Mouse (Mus musculus) heart, postnatal 10 days (tissue): ENCODE measurements at regions not wholly inside any gene's neighbourhood (a gene's known extent, or its start where the extent isn't known, plus 50 kb on each side); places are given as distances from the start of the nearest gene placed in this dataset.

ENCODE experiments used
- DNase-seq, 2 experiments: peaks; one replicate each; pipeline ENCODE4 v3.0.0; 2021
- intact Hi-C: fragments of 180-260 bp; cut with DNase I; formaldehyde crosslinking; loops from one replicate; pipeline ENCODE4 v1.15.1; 2025

- intact Hi-C loops: no loop called here
Observed at GRCm38 (mm10) chr3:147896751-147897150, 1044.6 kb downstream of the Ttll7 start.

GRCm38 (mm10) chr3:147891682-147892081, 1039.5 kb downstream of the Ttll7 start:
- intact Hi-C loops: no loop called here

More at GRCm38 (mm10) chr3:147896751-147897150, 1044.6 kb downstream of the Ttll7 start:
- DNase-seq: no peak

GRCm38 (mm10) chr3:147886261-147886893, 1034.2 kb downstream of the Ttll7 start:
- intact Hi-C loops: no loop called here
- DNase-seq: no peak

More at GRCm38 (mm10) chr3:147891682-147892081, 1039.5 kb downstream of the Ttll7 start:
- DNase-seq: no peak

DNA sequence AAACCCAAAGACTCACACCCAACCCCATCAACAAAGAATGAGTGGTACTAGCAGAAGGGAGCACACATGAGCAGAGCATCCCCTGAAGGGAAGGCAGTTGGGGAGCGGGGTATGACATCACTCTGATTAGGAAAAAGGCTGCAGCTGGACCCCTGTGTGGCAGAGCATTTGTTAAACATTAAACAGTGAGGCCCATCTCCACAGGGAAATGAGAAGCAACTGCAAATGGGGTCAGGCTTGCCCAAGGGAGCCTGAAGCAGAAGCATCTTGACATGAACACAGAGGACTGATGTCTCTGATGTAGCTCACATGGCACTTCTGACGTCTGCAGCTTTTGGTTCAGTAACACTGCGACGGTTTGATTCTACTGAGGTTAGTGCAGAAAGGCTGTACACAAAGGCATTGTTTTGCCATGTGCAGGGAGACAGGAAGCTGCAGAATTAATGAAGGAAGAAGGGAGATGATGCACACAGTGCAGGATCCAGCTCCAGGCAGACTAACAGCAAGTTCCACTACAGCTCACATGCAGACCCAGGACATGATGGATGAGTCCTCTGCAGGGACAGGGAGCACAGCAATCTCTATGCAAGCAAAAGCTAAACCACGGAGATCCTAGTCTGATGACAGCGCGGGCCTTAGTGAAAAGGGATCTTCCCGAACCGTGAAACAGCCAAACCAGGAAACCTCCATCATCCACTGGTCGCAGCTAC, 1030.9 kb downstream of the Ttll7 start:
- no peak for DNase-seq
- intact Hi-C loops: no loop called here

- intact Hi-C loops: no loop called here
- DNase-seq: peak; percentile 7 to 10
Observed at GRCm38 (mm10) chr3:147878690-147879089, 1026.5 kb downstream of the Ttll7 start.

GRCm38 (mm10) chr3:147868281-147868680, 1016.1 kb downstream of the Ttll7 start:
- DNase-seq: no peak
- intact Hi-C loops: no loop called here

DNA sequence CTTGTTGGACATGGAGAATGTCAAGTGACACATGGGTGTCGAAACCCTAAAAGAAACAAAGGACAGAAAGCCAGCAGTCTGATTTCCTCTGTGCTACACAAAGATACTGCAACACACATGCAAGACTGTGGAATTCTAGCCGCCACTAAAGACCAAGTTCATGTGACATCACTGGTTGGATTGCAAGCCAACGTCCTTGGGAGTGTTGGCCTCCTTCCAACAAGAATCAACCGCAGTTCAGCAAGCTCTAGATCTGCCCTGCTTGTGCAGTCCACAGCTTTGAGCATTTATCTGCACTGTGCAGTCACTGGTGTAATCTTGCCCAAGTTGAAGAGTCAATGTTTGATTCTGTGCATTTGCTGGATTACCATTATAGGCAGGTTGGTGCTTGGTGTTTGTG, 1001.2 kb downstream of the Ttll7 start:
- intact Hi-C loops: no loop called here
- peak; percentile 32 to 40 for DNase-seq

- intact Hi-C loops: no loop called here
- DNase-seq: no peak
Observed at GRCm38 (mm10) chr3:147852830-147853229, 1000.7 kb downstream of the Ttll7 start.

- intact Hi-C loops: no loop called here
- DNase-seq: no peak
Observed at GRCm38 (mm10) chr3:147841357-147841756, 989.2 kb downstream of the Ttll7 start.

DNA sequence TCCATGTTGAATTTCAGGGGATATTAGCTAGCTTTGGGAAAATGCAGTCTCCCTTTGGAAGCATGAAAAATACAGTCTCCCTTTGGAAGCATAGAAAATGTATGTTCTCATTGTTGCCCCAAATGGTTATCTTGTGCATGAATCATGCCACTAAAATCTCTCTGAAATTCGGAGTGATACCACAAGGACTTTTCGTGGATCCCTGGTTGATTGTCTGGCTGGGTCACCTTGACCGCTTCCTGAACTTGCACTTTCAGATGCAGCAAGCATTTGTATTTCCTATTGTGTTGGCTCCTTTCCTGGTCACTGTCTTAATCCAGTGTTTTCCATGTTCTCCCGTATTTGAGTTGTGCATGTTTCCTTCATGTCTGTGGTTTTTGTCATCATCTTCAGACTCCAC, 986.6 kb downstream of the Ttll7 start:
- intact Hi-C loops: no loop called here

DNA sequence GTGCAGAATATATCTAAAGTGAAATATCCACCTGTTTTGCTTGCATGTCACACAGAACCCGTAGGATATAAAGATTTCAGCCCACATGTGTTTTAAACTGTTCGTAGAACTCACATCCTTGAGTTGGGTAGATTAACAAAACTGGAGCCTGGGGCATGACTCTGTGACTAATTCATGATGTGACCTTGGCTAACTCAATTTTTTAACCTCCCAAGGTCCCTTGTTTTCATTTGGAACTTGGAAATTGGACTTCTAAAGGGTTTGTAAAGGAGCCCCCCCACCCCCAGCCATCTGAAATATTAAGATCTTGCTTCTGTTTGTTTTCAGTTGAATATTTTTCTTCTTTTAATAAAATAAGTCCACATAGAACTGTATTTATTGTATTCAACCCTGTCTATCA, 983.5 kb downstream of the Ttll7 start:
- intact Hi-C loops: no loop called here
- DNase-seq: no peak

More for the DNA sequence above, 986.6 kb downstream of the Ttll7 start:
- DNase-seq: no peak

DNA sequence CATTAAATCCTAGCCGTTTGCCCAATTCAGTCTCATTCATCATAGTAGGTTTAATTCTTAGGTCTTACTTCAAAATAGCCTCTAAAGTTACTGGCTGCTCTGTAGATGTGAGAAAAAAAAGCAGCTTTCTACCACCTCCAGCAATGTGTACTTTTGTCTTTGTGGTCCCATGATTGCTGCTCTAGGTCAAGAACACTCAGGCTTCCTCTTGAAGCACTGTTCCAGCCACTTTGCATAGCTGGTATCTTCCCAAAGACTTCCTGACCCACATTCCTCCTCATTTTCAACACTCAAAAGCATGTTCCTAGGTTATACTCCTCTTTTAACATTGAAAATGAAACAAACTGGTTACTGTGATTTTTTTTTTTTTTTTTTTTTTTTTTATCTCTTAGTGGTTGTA, 973.2 kb downstream of the Ttll7 start:
- intact Hi-C loops: no loop called here
- no peak for DNase-seq

DNA sequence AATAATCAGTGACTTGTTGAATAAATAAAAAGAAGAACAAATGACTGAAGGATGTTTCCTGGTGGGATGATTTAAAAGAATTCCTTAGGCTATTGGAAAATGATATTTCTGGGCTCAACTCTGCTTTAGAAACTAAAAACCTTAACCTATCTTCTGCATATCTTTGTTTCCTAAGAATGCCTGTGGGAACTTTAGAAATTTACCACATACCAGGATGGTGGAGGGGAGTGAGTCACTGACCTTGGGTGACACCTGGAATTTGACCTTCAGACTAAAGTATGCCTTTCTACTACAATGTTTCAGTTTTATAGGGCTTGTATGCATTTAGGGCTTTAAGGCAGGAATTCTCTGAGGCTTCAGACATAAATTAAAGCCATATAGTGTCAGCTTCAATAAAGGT, 972.3 kb downstream of the Ttll7 start:
- intact Hi-C loops: no loop called here
- no peak for DNase-seq

DNA sequence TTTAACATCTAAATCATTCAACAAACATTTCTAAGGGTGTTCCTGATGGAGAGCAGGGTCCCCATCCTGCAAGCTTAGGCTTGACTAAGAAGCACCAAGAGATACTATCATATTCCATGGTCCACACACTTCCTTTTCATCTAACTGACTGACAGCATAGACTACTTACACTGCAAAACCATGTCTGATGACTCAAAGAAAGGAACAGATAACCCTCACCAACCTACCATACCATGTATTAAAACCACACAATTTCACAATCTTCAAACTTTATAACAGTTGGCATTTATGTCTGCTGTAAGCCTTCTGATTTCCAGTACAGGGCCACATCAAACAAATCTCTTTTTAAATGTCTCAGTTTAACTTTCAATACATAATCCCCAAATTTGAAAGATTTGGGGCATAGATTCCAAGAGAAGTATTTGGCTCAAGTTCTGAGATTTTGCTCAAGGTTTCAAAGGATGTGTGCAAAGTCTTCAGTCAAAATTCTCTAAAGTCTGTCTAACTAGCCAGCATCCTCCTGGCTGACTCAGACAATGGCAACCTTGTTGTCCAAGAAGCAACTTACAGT, 962.0 kb downstream of the Ttll7 start:
- intact Hi-C loops: no loop called here
- no peak for DNase-seq

DNA sequence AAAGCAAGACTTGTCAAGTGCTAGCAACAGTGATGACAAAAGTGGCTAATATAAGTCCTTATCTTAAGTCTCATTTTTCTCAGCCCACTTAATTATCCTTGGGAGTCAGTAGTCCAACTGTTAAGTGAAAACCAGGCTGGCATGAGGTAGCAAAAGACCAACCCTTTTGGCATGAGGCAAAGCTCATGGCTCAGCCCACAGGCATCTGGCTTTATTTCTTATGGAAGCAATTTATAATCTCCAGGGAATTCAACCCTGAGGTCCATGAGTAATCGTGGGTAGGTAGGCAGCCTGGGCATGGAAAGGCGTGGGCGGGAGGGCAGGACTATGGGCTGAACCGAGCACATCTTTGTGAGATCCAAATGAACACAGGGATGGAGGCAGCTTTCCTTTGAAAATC, 950.4 kb downstream of the Ttll7 start:
- intact Hi-C loops: no loop called here

DNA sequence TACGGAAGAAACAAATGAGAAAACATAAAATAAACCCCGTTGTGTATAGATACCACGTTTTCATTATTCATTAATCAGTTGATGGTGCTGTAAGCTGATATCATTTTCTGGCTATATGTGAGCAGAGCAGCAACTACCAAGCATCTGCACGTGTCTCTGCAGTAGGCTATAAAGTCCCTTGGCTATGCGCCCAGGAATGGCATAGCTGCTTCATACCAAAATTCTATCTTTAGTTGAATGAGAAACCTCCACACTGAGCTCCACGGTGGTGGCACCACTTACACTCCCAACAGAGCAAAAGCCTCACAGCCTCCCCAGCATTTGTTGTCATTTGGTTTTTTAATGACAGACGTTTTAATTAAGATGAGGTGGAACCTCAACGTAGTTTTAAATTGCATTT, 944.4 kb downstream of the Ttll7 start:
- DNase-seq: peak; percentile 28 to 30
- intact Hi-C loops: no loop called here

More for the DNA sequence above, 950.4 kb downstream of the Ttll7 start:
- no peak for DNase-seq

- no peak for DNase-seq
- intact Hi-C loops: no loop called here
Observed at GRCm38 (mm10) chr3:147795116-147795515, 942.9 kb downstream of the Ttll7 start.

DNA sequence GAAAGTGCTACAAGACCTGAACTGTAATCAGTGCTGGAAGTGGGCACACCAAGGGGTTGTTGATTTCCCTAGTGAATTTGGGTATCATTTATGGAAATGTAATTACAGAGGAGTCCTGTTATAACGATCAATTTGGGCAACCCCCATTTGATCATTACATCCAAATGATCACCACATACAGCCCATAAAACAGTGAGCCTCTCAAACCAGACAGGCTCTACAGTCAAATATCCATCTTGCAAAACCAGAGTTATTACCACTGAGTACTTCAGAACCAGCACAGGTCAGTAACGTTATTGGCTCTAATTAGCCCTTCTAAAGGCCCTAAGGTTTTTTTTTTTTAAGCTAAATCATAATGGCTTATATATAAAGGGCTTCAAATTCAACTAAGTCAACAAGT, 934.4 kb downstream of the Ttll7 start:
- DNase-seq: no peak
- intact Hi-C loops: no loop called here

DNA sequence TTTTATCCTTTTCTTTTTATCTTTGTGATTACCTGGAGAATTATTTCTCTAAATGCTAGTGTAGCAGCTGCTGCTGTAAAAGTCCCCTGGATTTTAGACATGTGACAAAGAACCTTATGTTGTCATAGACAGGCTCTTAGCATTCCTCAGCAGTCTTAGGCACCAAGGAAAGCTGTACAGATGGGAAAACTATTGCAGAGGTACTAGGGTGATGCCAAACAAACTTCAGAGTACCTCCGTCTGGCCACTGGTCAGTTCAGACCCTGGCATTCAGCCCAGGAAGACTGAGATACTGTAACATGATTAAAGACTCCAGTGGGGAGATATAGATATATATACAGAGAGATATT, 898.6 kb downstream of the Ttll7 start:
- no peak for DNase-seq
- intact Hi-C loops: no loop called here

DNA sequence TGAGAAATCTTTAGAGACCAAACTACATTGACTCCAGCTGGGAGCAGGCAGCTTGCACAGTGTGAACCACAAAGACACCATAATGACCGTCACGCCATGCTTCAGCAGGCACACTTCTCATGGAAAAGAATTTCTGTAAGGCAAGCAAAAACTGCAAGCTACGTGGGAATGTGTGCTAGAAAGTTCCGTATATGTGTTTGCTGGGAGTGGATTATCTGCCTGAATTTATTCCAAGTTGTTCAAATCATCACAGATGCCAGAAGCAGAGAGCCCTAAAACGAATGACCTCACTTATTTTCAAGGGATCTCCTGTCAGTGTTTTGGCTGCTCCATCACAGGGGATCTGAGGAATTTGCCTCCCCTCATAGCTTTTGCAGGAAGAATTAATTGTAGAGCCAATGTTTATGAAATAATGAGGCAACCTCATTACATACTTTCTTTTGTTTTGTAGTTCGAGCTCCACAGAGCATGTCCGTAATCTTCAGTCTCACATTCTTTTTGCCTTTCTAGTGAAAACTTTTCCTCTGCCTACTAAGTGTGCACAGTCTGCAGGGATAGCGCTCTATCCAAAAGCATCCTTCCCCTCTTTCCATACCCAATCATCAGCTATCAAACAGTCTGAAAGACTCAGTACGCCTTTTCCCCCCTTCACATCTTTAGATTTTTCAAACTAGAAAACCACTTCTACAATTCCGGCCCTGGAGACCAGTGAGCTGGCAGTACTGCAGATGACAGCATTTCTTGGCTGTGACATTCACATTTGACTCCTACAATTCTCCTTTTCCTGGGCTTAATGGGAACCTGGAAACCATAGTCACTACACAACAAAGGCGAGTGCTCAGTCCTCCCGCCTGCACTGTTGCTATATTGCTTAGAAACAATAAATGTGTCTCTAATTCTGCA, 898.0 kb downstream of the Ttll7 start:
- intact Hi-C loops: no loop called here
- peak; percentile 38 to 39 for DNase-seq

DNA sequence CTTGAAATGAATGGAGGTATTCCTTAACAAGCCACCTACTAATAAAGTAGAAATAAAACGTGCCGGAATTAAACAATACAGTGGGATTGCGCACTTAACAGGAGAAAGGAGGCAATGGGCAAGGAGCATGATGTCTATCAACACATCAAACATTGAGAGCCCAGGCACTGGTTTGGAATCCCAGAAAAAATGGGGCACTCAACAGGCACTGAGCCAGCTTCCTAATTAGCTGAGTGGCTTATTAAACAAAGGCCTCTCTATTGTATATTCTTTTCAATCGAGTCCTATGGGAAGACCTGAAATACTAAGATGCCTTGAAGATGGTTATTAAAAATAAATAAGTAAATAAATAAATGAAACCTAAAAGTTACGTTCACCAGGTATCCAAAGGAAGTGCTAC, 897.3 kb downstream of the Ttll7 start:
- no peak for DNase-seq
- intact Hi-C loops: no loop called here
